Mouse (Mus musculus): ENCODE results near the gene Cstad.

Gene Cstad

DNA sequence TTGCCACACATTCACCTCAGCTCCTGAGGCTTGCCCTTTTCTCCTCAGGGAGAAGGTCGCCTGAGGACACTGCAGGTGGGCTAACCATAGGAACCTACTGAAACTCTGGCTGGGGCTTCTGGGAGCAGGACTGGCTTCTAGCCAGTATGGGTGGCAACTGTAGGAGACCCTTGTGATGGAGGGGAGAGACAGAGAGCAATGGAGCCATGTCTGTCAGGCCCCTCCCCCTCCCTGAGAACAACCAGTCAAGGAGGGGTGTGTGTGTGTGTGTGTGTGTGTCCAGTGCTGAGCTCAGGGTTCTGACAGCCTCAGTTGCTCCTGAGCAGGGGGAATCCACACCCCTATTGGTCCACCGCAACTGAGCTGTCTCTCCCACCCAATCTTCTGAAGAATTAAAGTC is 7.2 kb upstream of the Cstad start:
- no peak for DNase-seq (ENCODE audit: low read depth, low spot score)
- Histone ChIP-seq H3K27me3 (ENCODE audit: control insufficient read depth, insufficient read depth, low read length, poor library complexity, severe bottlenecking) (no peaks in the 10 kb centered on the region), H3K36me3 (ENCODE audit: control insufficient read depth, insufficient read depth, low read length, poor library complexity, severe bottlenecking) (no peaks in the 10 kb centered on the region)

DNA sequence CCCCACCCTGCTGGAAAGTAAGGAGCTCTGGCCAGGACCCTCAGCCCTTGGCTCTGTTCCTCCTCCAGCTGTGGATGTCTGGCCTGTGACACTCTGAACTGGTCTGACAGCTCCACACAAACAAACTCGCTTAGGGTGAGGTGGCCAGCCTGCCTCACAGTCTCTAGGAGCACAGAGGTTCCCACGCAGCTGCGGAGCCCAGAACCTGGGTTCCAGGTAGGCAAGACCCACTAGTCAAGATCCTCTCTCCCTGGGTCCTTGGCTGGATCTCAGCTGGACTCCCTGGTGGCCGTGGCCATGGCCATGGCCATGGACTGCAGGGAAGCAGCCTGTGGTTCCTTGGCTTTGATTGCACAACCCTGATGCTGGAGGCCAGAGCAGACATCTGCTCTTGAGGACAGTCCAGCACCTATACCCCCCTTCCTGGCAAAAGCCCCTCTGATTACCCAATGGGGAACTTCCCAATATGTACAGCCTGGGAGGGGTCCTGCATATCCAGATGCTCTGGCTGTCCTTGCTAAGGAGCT is 5.8 kb upstream of the Cstad start:
- Histone ChIP-seq H3K27me3 (ENCODE audit: control insufficient read depth, insufficient read depth, low read length, poor library complexity, severe bottlenecking) (no peaks in the 10 kb centered on the region), H3K36me3 (ENCODE audit: control insufficient read depth, insufficient read depth, low read length, poor library complexity, severe bottlenecking) (no peaks in the 10 kb centered on the region)
- DNase-seq (ENCODE audit: low read depth, low spot score) = no peak

DNA sequence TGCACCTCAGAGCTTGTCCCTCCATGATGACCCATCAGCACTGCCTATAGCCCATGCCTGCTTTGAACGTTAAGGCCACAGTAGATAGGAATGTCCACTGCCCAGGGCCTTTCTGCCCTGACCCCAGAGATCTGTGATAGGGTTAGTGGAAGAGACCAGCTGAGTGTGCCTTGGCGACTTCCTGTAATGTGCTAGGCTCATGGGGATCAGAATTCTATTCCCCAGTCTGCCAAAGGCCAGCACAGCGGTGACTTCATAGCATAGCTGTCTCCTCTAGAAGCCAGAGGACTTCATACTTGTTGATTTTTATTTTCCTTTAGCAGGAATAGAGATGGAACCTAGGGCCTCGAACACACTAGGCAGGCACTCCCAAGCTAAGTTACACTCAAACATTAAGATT is 5.1 kb upstream of the Cstad start:
- Histone ChIP-seq H3K36me3 (ENCODE audit: control insufficient read depth, insufficient read depth, low read length, poor library complexity, severe bottlenecking) (no peaks in the 10 kb centered on the region), H3K27me3 (ENCODE audit: control insufficient read depth, insufficient read depth, low read length, poor library complexity, severe bottlenecking) (no peaks in the 10 kb centered on the region)
- DNase-seq (ENCODE audit: low read depth, low spot score) = no peak

DNA sequence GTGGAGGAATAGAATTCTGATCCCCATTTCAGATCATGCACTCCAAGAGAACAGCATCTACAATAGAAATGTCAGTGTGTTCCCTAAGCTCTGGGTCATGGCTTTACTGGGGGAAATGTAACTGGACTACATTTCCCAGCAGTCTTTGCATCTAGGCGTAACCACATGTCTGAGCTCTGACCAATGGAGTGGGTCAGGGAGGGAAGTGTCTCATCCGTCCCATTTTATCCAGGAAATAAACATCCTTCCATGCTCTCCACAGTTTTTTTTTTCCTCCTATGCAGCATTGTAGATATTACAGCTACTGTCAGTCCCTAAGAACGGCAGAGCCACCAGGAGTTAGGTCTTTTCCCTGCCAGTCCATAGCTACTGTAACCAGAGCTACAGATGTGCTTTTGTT is 3.9 kb upstream of the Cstad start:
- Histone ChIP-seq H3K27me3 (ENCODE audit: control insufficient read depth, insufficient read depth, low read length, poor library complexity, severe bottlenecking) (no peaks in the 10 kb centered on the region), H3K36me3 (ENCODE audit: control insufficient read depth, insufficient read depth, low read length, poor library complexity, severe bottlenecking) (no peaks in the 10 kb centered on the region)
- peak; percentile 77 for DNase-seq (ENCODE audit: low read depth, low spot score)

DNA sequence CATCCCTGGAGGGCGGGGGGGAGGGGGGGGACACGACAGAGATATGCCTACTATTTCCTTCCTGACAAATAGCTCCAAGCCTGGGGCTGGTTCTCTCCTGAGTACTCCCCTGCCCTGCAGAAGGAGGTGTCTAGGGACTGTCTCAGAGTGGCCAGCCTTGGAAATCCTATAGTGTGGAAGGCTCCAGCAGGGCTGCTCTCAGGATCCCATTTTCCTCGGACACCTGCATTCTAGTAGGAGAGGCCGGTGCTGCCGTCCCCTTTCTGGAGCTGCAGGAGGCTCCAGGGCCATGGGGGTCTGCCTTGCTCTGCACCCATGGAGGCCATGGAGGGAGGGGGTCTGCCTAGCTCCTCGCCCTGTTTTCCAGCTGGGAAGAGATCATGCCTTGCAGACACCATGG is 2.4 kb upstream of the Cstad start:
- Histone ChIP-seq H3K36me3 (ENCODE audit: control insufficient read depth, insufficient read depth, low read length, poor library complexity, severe bottlenecking) (no peaks in the 10 kb centered on the region), H3K27me3 (ENCODE audit: control insufficient read depth, insufficient read depth, low read length, poor library complexity, severe bottlenecking) (no peaks in the 10 kb centered on the region)
- no peak for DNase-seq (ENCODE audit: low read depth, low spot score)

DNA sequence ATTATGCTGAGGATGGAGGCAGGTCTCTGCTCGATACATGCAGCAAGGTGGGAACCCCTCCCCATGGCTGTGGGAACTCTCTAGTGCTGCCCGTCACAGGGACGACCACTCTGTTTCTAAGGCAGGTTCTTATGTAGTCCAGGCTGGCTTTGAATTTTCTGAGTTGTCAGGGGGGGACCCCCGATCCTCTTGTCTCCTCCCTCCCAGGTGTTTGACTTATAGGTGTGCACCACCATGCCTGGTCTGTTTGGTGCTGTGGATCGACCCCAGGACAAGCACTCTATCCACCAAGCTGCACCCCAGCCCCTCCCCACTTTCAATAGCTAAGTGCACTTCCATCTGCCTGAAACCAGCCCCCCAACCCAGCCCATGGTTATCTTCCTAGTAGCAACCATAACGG is 1.9 kb upstream of the Cstad start:
- Histone ChIP-seq H3K27me3 (ENCODE audit: control insufficient read depth, insufficient read depth, low read length, poor library complexity, severe bottlenecking) (no peaks in the 10 kb centered on the region), H3K36me3 (ENCODE audit: control insufficient read depth, insufficient read depth, low read length, poor library complexity, severe bottlenecking) (no peaks in the 10 kb centered on the region)
- no peak for DNase-seq (ENCODE audit: low read depth, low spot score)

DNA sequence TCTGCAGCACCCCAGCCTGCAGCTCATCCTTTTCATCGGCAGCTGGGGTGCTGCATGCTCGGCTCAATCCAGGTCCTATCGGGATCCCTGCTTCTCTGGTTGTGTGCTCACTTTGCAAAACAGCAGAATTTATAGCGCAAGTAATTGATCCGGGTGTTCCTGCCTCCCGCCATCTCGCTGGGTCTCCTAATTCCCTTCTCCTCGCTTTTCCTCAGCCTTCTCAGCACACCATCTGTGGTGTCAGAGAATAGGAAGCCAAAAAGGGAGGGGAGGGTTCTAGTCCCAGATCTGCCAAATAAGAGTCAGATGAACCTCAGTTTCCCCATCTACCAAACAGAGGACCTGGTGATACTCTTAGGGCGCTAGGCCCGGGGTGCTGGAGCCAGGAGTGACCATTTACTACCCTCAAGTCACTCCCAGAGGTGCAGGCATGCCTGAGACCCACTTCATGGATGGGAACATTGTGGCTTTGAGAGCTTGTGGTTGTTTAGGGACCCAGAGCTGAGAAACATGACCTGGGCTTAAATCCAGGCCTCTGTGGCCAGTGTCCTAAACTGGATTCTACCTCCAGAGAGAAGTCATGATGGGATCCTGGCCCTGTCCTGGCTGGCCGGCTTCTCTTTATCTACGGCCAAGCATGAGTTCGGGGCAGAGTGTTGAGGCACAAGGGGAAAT is 1.1 kb upstream of the Cstad start:
- H3K36me3 ChIP-seq (ENCODE audit: control insufficient read depth, insufficient read depth, low read length, poor library complexity, severe bottlenecking) = no peaks in the 10 kb centered on the region
- no peak for DNase-seq (ENCODE audit: low read depth, low spot score)
- H3K27me3 ChIP-seq (ENCODE audit: control insufficient read depth, insufficient read depth, low read length, poor library complexity, severe bottlenecking) = no peaks in the 10 kb centered on the region

DNA sequence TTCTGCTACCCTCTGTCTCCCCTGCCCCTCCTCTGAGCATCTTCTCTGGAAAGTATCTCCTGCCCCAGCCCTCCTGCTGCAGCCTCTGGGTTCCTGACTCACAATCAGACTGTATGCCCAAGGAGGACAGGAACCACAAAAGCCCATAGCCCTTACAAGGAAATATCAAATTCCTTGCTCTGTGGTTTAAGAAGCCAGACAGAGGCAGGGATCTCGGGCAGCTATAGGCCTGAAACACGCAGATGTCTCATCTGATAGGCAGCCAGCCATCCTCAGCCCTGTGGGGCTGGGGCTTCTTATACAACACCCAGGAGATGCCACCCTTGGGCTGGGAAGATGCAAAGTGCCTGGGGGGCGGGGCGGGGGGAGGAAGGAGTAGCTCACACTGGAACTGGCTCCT is 956 bp downstream of the Cstad start:
- no peaks in the 10 kb centered on the region for H3K36me3 ChIP-seq (ENCODE audit: control insufficient read depth, insufficient read depth, low read length, poor library complexity, severe bottlenecking)
- no peaks in the 10 kb centered on the region for H3K27me3 ChIP-seq (ENCODE audit: control insufficient read depth, insufficient read depth, low read length, poor library complexity, severe bottlenecking)
- no peak for DNase-seq (ENCODE audit: low read depth, low spot score)

DNA sequence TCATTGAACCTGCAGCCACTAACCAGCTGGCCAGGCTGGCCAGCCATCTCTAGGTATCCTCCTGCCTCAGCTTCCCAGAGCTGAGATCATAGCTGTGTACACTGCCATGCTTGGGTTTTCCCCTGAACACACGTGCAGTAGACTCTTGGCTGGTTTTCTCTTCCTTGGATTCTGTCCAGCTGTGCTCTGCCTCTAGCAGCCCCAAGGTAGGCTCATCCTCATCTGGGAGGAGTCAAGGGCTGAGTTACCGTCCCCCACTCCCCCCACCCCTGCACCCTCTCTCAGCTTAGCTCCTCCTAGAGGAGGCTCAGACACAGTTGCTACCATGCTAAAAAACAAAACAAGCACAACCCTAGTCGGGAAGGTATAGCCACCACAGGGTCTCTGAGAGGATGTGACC is 4.8 kb downstream of the Cstad start:
- Histone ChIP-seq H3K27me3 (ENCODE audit: control insufficient read depth, insufficient read depth, low read length, poor library complexity, severe bottlenecking) (no peaks in the 10 kb centered on the region), H3K36me3 (ENCODE audit: control insufficient read depth, insufficient read depth, low read length, poor library complexity, severe bottlenecking) (no peaks in the 10 kb centered on the region)
- DNase-seq (ENCODE audit: low read depth, low spot score) = peak; percentile 20

DNA sequence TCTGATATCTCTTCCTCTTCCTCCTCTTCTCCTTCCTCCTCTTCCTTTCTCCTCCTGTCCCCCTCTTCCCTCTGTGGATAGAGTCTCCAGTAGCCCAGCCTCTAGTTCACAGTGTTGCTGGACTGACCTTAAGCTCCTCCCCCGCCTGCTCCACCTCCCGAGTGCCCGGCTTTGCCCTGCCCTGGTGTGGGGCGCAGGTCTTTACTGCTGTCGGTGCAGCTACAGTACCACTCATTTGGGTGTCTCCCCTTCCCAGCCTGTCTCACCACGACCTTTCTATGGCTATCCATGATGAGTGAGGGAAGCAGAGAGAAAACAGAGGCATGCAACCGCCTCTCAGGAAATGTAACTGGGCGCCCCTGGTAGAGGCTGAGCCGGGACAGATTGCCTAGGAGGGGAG is 5.5 kb downstream of the Cstad start:
- no peaks in the 10 kb centered on the region for H3K27me3 ChIP-seq (ENCODE audit: control insufficient read depth, insufficient read depth, low read length, poor library complexity, severe bottlenecking)
- H3K36me3 ChIP-seq (ENCODE audit: control insufficient read depth, insufficient read depth, low read length, poor library complexity, severe bottlenecking) = no peaks in the 10 kb centered on the region
- DNase-seq (ENCODE audit: low read depth, low spot score) = no peak

DNA sequence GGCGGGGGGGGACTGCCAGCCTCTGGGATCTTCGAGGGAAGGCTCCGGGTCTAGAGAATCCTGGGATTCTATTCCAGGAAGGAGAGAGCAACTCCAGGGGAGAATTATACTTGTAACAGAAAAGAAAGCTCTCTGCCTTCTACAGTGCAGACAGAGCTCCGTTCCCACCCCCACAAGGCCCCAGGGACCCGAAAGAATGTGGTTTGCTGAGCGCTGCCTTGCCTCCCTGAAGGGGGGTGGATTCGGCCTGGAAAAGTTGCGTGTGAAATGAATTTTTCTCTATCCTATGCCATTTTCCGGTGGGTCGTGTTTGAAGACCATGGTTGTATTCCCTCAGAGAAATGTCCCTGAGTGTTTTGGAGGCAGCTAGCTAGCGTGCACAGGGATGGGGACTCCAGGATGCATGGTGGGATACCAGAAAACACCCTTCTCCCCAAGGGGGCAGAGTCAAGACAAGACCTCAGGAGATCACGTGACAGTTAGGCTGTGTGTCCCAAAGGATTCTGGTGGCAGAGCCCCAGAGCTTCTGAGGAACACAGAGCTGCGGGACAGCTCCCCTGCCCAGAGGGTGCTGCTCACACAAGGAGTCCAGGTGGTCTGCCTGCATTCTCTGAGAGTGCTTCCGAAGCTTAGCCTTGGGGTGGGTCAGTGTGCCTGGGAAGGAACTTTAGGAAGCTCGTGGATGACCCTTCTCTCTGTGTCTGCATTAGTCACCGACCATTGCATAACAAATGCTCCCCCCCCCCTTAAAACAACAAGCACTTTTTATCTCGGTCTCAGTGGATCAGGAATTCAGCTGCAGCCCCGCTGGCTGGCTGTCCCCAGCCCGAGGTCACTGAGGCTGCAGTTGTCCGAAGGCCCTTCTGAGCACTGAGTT is 6.4 kb downstream of the Cstad start:
- no peaks in the 10 kb centered on the region for H3K36me3 ChIP-seq (ENCODE audit: control insufficient read depth, insufficient read depth, low read length, poor library complexity, severe bottlenecking)
- DNase-seq (ENCODE audit: low read depth, low spot score) = no peak
- H3K27me3 ChIP-seq (ENCODE audit: control insufficient read depth, insufficient read depth, low read length, poor library complexity, severe bottlenecking) = no peaks in the 10 kb centered on the region

DNA sequence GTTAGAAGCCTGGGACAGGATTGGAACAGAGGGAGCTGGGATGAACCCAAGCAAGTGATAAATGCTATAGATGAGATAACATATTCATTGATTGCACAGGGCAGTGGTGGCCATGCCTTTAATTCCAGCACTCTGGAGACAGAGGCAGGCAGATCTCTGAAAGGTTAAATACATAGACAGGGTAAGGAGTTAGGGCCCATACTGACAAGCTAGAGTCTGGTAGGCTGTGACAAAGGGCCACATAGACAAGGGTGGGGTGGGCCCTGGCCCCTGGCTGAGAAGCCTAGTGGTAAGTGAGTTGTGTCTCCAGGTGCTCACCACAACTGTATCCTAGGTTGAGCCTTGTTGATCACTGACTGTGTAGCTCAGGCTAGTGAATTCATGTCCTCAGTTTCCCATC is 7.6 kb downstream of the Cstad start:
- no peaks in the 10 kb centered on the region for H3K27me3 ChIP-seq (ENCODE audit: control insufficient read depth, insufficient read depth, low read length, poor library complexity, severe bottlenecking)
- no peak for DNase-seq (ENCODE audit: low read depth, low spot score)
- no peaks in the 10 kb centered on the region for H3K36me3 ChIP-seq (ENCODE audit: control insufficient read depth, insufficient read depth, low read length, poor library complexity, severe bottlenecking)

DNA sequence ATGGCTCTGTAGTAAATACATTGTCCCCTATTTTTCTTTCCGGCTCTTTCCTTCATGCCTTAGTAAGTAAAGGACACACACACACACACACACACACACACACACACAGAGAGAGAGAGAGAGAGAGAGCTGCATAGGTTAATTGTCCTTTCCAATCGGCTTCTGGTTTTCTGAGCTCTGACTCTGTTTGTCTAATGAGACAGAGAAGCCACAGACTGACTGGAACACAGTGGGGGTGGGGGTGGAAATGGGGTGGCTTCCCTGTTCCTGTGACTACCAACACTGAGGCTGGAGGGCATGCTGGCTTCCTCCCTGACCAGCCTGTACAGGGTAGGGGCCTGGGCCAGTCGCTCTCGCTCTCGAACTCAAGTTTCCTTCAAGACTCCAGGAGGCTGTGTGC is 8.9 kb downstream of the Cstad start:
- H3K27me3 ChIP-seq (ENCODE audit: control insufficient read depth, insufficient read depth, low read length, poor library complexity, severe bottlenecking) = no peaks in the 10 kb centered on the region
- no peaks in the 10 kb centered on the region for H3K36me3 ChIP-seq (ENCODE audit: control insufficient read depth, insufficient read depth, low read length, poor library complexity, severe bottlenecking)
- no peak for DNase-seq (ENCODE audit: low read depth, low spot score)

DNA sequence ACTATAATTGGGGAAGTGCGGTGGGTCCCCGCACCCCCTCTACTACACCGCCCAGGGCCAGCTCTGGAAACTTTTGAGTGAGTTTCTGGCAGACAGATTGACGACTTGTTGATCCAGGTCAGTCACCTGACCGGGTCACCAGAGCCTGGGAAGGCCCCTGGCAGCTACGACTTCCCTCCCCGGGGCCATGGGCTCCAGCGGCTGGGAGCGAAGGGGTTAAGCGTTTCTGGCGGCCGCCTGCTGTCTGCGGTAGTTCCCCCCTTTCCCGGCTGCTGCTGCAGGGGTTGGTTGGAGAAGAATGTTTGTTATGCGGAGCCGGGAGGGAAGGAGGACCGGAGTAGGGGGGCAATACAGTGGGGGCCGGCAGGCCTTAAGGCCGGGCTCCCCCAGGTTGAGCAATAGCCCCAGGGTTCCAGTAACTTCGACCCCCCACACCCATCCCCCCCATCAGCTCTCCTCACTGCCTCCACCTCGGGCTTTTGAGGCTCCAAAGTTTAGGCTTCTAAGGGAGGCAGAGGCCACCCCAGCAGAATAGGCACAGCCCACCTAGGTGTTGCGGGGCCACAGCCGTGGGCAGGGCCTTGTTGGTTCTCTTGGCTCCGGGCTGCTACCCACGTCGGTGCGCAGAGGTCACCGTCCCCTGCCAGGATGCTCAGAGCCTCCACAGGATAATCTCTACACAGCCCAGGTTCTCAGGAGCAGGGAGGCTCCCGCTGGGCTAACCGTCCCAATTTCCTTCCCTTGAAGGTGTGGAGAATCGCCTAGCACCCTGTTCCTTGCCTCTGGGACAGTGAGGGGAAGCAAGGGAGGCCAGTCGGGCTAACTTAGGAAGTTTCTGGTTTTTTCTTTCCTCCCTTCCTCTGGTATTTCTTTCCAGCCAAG is 10.3 kb downstream of the Cstad start:
- Histone ChIP-seq H3K36me3 (ENCODE audit: control insufficient read depth, insufficient read depth, low read length, poor library complexity, severe bottlenecking) (no peaks in the 10 kb centered on the region), H3K27me3 (ENCODE audit: control insufficient read depth, insufficient read depth, low read length, poor library complexity, severe bottlenecking) (no peaks in the 10 kb centered on the region)
- DNase-seq (ENCODE audit: low read depth, low spot score) = peak; percentile 57

DNA sequence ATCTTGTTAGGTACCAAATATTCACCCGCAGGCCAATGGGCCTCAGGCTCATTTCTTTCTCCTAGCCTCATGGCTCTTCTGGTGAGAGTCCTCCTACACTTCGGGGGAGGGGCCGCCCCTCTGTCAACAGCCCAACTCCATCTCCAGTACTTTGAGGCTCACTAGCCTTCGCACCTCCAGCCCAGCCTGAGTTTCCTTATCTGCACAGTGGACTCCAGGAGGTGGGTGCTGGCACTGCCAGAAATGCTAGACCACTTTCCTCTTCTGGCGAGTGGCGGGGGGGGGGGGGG is 10.9 kb downstream of the Cstad start:
- DNase-seq (ENCODE audit: low read depth, low spot score) = no peak

More for the DNA sequence above, 10.9 kb downstream of the Cstad start:
- H3K36me3 ChIP-seq (ENCODE audit: control insufficient read depth, insufficient read depth, low read length, poor library complexity, severe bottlenecking) = no peaks in the 10 kb centered on the region
- H3K27me3 ChIP-seq (ENCODE audit: control insufficient read depth, insufficient read depth, low read length, poor library complexity, severe bottlenecking) = no peaks in the 10 kb centered on the region

Data from splenic B cell, adult 2 months (primary cell).